Mouse (Mus musculus): ENCODE data around the gene Pccb. TPM values are rescaled to one million over a fixed set of nuclear protein-coding genes. Genes with fewer than 3 reads are reported as not detected.

Gene Pccb
- total RNA-seq, 2 experiments from 2014 or later, result 49.8 to 52.4 TPM

- DNase-seq (ENCODE audit: low spot score in 2 of 2), result no peak
These were observed 46.8 kb downstream of the Pccb start for GRCm38 (mm10) chr9:100987850-100988249.

- no peak for DNase-seq (ENCODE audit: low spot score in 2 of 2)
These were observed 47.7 kb downstream of the Pccb start for GRCm38 (mm10) chr9:100987006-100987405.

- no peak for DNase-seq (ENCODE audit: low spot score in 2 of 2)
These were observed 50.1 kb downstream of the Pccb start for GRCm38 (mm10) chr9:100984381-100985310.

- DNase-seq (ENCODE audit: low spot score in 2 of 2), result no peak
These were observed 51.9 kb downstream of the Pccb start for GRCm38 (mm10) chr9:100982786-100983185.

- no peak for DNase-seq (ENCODE audit: low spot score in 2 of 2)
These were observed 55.4 kb downstream of the Pccb start for GRCm38 (mm10) chr9:100979260-100979659.

- DNase-seq (ENCODE audit: low spot score in 2 of 2), result no peak
These were observed 56.0 kb downstream of the Pccb start for GRCm38 (mm10) chr9:100978666-100979065.

- no peak for DNase-seq (ENCODE audit: low spot score in 2 of 2)
These were observed 65.2 kb downstream of the Pccb start for GRCm38 (mm10) chr9:100969461-100969860.

GRCm38 (mm10) chr9:100964106-100964505 is 70.6 kb downstream of the Pccb start:
- DNase-seq (ENCODE audit: low spot score in 2 of 2), result no peak

GRCm38 (mm10) chr9:100963428-100963912 is 71.2 kb downstream of the Pccb start:
- DNase-seq (ENCODE audit: low spot score in 2 of 2), result no peak

- no peak for DNase-seq (ENCODE audit: low spot score in 2 of 2)
These were observed 71.7 kb downstream of the Pccb start for GRCm38 (mm10) chr9:100962903-100963427.

- no peak for DNase-seq (ENCODE audit: low spot score in 2 of 2)
These were observed 83.2 kb downstream of the Pccb start for GRCm38 (mm10) chr9:100951481-100951880.

GRCm38 (mm10) chr9:100944677-100945365 is 89.9 kb downstream of the Pccb start:
- no peak for DNase-seq (ENCODE audit: low spot score in 2 of 2)

GRCm38 (mm10) chr9:100942042-100942441 is 92.7 kb downstream of the Pccb start:
- DNase-seq (ENCODE audit: low spot score in 2 of 2), result no peak

Other genes with a start within 250 kb of the Pccb start
- 10 to 100 TPM; 55.4 to 55.7 TPM for gene Msl2, start 39.2 kb upstream of the Pccb start, total RNA-seq (2021)
- 10 to 100 TPM; 27.5 to 27.9 TPM for gene Ppp2r3a, start 216.9 kb upstream of the Pccb start, total RNA-seq (2021)